Mouse (Mus musculus) small intestine, adult 2 months (tissue): ENCODE measurements around the gene Acox1.

ENCODE experiments used
- CTCF ChIP-seq: fragments of 200-500 bp; IDR thresholded peaks from 2 replicates; pipeline ENCODE4 v1.5.1; 2012; ENCODE audit warnings: low read depth, mild to moderate bottlenecking, control low read depth, inconsistent platforms, low read length, moderate library complexity, mixed read lengths; ENCODE audit not compliant: insufficient replicate concordance, insufficient read length; ENCODE audit errors: extremely low read depth
- POLR2A ChIP-seq: fragments of 200-500 bp; IDR thresholded peaks from 2 replicates; pipeline ENCODE4 v1.6.1; 2012; ENCODE audit warnings: low read depth, mild to moderate bottlenecking, control low read depth, inconsistent platforms, low read length, moderate library complexity

GRCm38 (mm10) chr11:116170003-116170800 is 28.6 kb downstream of the Acox1 start:
- TF ChIP-seq CTCF (no peak), POLR2A (no peak)
